Mouse (Mus musculus) bone marrow macrophage, adult 2 months (primary cell): ENCODE measurements around the gene Olfr1324.
"Not testable (repeated sequence)": the region's sequence is repeated elsewhere in the genome, so short reads cannot be mapped to it uniquely, and the experiment has no call there.

Experiments
- CTCF ChIP-seq: IDR thresholded peaks from 2 replicates; pipeline ENCODE4 v1.5.1; 2012; ENCODE audit warnings: low read depth, mild to moderate bottlenecking, low read length, moderate library complexity
- POLR2A ChIP-seq: IDR thresholded peaks from 2 replicates; pipeline ENCODE4 v1.6.1; 2012; ENCODE audit warnings: mild to moderate bottlenecking, low read depth, low read length, borderline replicate concordance

DNA sequence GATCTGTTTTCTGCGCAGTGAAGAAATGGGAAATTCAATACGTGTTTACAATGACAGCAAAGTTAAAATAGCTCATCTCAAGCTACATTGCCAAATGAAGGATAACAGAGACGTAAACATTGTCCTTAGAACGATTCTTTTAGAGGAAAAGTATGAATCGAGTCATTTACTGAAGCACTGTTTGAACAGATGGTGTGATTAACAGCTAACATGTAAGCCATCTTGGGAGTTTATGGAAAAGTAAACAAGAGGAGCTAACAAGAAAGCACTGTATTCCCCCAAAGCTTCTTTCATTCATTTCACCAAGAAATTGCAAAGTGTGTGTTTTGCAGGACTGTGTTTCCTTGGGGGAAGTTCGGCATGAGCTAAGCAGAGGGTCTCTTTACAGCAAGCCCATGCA is 42.0 kb upstream of the Olfr1324 start:
- not testable (repeated sequence) for TF ChIP-seq CTCF, POLR2A
